Mouse (Mus musculus): ENCODE measurements at regions not wholly inside any gene's neighbourhood (a gene's known extent, or its start where the extent isn't known, plus 50 kb on each side); places are given as distances from the start of the nearest gene placed in this dataset.

- Histone ChIP-seq H3K4me2 (ENCODE audit: low read depth, low read length) (no peak overlapping the region), H3K27me3 (ENCODE audit: control insufficient read depth, insufficient read depth, low read length) (no peaks in the 10 kb centered on the region), H3K27ac (ENCODE audit: low read length) (no peak overlapping the region), H3K36me3 (ENCODE audit: control insufficient read depth, insufficient read depth) (no peaks in the 10 kb centered on the region), H3K9ac (ENCODE audit: low read length) (no peak overlapping the region), H3K4me3 (ENCODE audit: low read length) (no peak overlapping the region), H3K9me3 (replicated peaks; ENCODE audit: control insufficient read depth, low read length) (no peaks in the 10 kb centered on the region), H3K4me1 (ENCODE audit: control insufficient read depth, insufficient read depth, low read length) (no peaks in the 10 kb centered on the region)
- ATAC-seq (replicated peaks; ENCODE audit: extremely low read depth, insufficient read depth, low FRiP score): no peak
- 77% methylated on average over 5 of the region's 5 CpGs for WGBS
Observed at GRCm38 (mm10) chr15:25102727-25103126, 310.8 kb downstream of the Basp1 start.

GRCm38 (mm10) chr15:25093758-25094157 is 319.8 kb downstream of the Basp1 start:
- WGBS: 36% methylated on average over 6 of the region's 6 CpGs
- H3K27ac ChIP-seq (ENCODE audit: low read length): no peak overlapping the region
- H3K4me1 ChIP-seq (ENCODE audit: control insufficient read depth, insufficient read depth, low read length): no peaks in the 10 kb centered on the region
- H3K4me3 ChIP-seq (ENCODE audit: low read length): no peak overlapping the region
- H3K9me3 ChIP-seq (replicated peaks; ENCODE audit: control insufficient read depth, low read length): no peaks in the 10 kb centered on the region
- no peaks in the 10 kb centered on the region for H3K36me3 ChIP-seq (ENCODE audit: control insufficient read depth, insufficient read depth)
- H3K4me2 ChIP-seq (ENCODE audit: low read depth, low read length): no peak overlapping the region
- no peak for ATAC-seq (replicated peaks; ENCODE audit: extremely low read depth, insufficient read depth, low FRiP score)
- no peaks in the 10 kb centered on the region for H3K27me3 ChIP-seq (ENCODE audit: control insufficient read depth, insufficient read depth, low read length)
- H3K9ac ChIP-seq (ENCODE audit: low read length): no peak overlapping the region

- Histone ChIP-seq H3K36me3 (ENCODE audit: control insufficient read depth, insufficient read depth) (no peaks in the 10 kb centered on the region), H3K27me3 (ENCODE audit: control insufficient read depth, insufficient read depth, low read length) (no peaks in the 10 kb centered on the region), H3K4me3 (ENCODE audit: low read length) (no peak overlapping the region), H3K4me2 (ENCODE audit: low read depth, low read length) (no peak overlapping the region), H3K9ac (ENCODE audit: low read length) (no peak overlapping the region), H3K9me3 (replicated peaks; ENCODE audit: control insufficient read depth, low read length) (no peaks in the 10 kb centered on the region), H3K27ac (ENCODE audit: low read length) (no peak overlapping the region), H3K4me1 (ENCODE audit: control insufficient read depth, insufficient read depth, low read length) (no peaks in the 10 kb centered on the region)
- 65% methylated on average over 1 of the region's 1 CpGs for WGBS
- no peak for ATAC-seq (replicated peaks; ENCODE audit: extremely low read depth, insufficient read depth, low FRiP score)
Observed at GRCm38 (mm10) chr15:25069701-25070100, 343.9 kb downstream of the Basp1 start.

GRCm38 (mm10) chr15:25059347-25059746 is 354.2 kb downstream of the Basp1 start:
- H3K36me3 ChIP-seq (ENCODE audit: control insufficient read depth, insufficient read depth): no peaks in the 10 kb centered on the region

GRCm38 (mm10) chr15:25047875-25048274 is 365.7 kb downstream of the Basp1 start:
- H3K27me3 ChIP-seq (ENCODE audit: control insufficient read depth, insufficient read depth, low read length): no peaks in the 10 kb centered on the region
- H3K9me3 ChIP-seq (replicated peaks; ENCODE audit: control insufficient read depth, low read length): no peaks in the 10 kb centered on the region
- 23% methylated on average over 1 of the region's 1 CpGs for WGBS
- no peak for ATAC-seq (replicated peaks; ENCODE audit: extremely low read depth, insufficient read depth, low FRiP score)
- no peak overlapping the region for H3K9ac ChIP-seq (ENCODE audit: low read length)
- no peak overlapping the region for H3K27ac ChIP-seq (ENCODE audit: low read length)
- H3K36me3 ChIP-seq (ENCODE audit: control insufficient read depth, insufficient read depth): no peaks in the 10 kb centered on the region
- H3K4me1 ChIP-seq (ENCODE audit: control insufficient read depth, insufficient read depth, low read length): no peaks in the 10 kb centered on the region
- H3K4me3 ChIP-seq (ENCODE audit: low read length): no peak overlapping the region
- no peak overlapping the region for H3K4me2 ChIP-seq (ENCODE audit: low read depth, low read length)

More at GRCm38 (mm10) chr15:25059347-25059746, 354.2 kb downstream of the Basp1 start:
- Histone ChIP-seq H3K4me2 (ENCODE audit: low read depth, low read length) (no peak overlapping the region), H3K9ac (ENCODE audit: low read length) (no peak overlapping the region), H3K4me1 (ENCODE audit: control insufficient read depth, insufficient read depth, low read length) (no peaks in the 10 kb centered on the region), H3K27ac (ENCODE audit: low read length) (no peak overlapping the region), H3K9me3 (replicated peaks; ENCODE audit: control insufficient read depth, low read length) (no peaks in the 10 kb centered on the region), H3K27me3 (ENCODE audit: control insufficient read depth, insufficient read depth, low read length) (no peaks in the 10 kb centered on the region), H3K4me3 (ENCODE audit: low read length) (no peak overlapping the region)
- ATAC-seq (replicated peaks; ENCODE audit: extremely low read depth, insufficient read depth, low FRiP score): no peak

- no peak for ATAC-seq (replicated peaks; ENCODE audit: extremely low read depth, insufficient read depth, low FRiP score)
- Histone ChIP-seq H3K27ac (ENCODE audit: low read length) (no peak overlapping the region), H3K27me3 (ENCODE audit: control insufficient read depth, insufficient read depth, low read length) (no peaks in the 10 kb centered on the region), H3K9me3 (replicated peaks; ENCODE audit: control insufficient read depth, low read length) (no peaks in the 10 kb centered on the region), H3K36me3 (ENCODE audit: control insufficient read depth, insufficient read depth) (no peaks in the 10 kb centered on the region), H3K4me1 (ENCODE audit: control insufficient read depth, insufficient read depth, low read length) (no peaks in the 10 kb centered on the region), H3K9ac (ENCODE audit: low read length) (no peak overlapping the region), H3K4me3 (ENCODE audit: low read length) (no peak overlapping the region), H3K4me2 (ENCODE audit: low read depth, low read length) (no peak overlapping the region)
- 56% methylated on average over 5 of the region's 5 CpGs for WGBS
Observed at GRCm38 (mm10) chr15:25046514-25047138, 366.9 kb downstream of the Basp1 start.

GRCm38 (mm10) chr15:25036231-25036630 is 377.3 kb downstream of the Basp1 start:
- no peak overlapping the region for H3K9ac ChIP-seq (ENCODE audit: low read length)

GRCm38 (mm10) chr15:25027865-25028264 is 385.7 kb downstream of the Basp1 start:
- Histone ChIP-seq H3K9ac (ENCODE audit: low read length) (no peak overlapping the region), H3K27me3 (ENCODE audit: control insufficient read depth, insufficient read depth, low read length) (no peaks in the 10 kb centered on the region), H3K9me3 (replicated peaks; ENCODE audit: control insufficient read depth, low read length) (0 out of 2 replicates have a peak, but pooled peaks cover 2% of the 10 kb centered on the region), H3K27ac (ENCODE audit: low read length) (no peak overlapping the region), H3K36me3 (ENCODE audit: control insufficient read depth, insufficient read depth) (no peaks in the 10 kb centered on the region), H3K4me2 (ENCODE audit: low read depth, low read length) (no peak overlapping the region), H3K4me1 (ENCODE audit: control insufficient read depth, insufficient read depth, low read length) (no peaks in the 10 kb centered on the region), H3K4me3 (ENCODE audit: low read length) (no peak overlapping the region)
- 86% methylated on average over 8 of the region's 8 CpGs for WGBS
- no peak for ATAC-seq (replicated peaks; ENCODE audit: extremely low read depth, insufficient read depth, low FRiP score)

More at GRCm38 (mm10) chr15:25036231-25036630, 377.3 kb downstream of the Basp1 start:
- no peak overlapping the region for H3K4me2 ChIP-seq (ENCODE audit: low read depth, low read length)
- 84% methylated on average over 3 of the region's 3 CpGs for WGBS
- no peaks in the 10 kb centered on the region for H3K4me1 ChIP-seq (ENCODE audit: control insufficient read depth, insufficient read depth, low read length)
- no peak for ATAC-seq (replicated peaks; ENCODE audit: extremely low read depth, insufficient read depth, low FRiP score)
- no peaks in the 10 kb centered on the region for H3K27me3 ChIP-seq (ENCODE audit: control insufficient read depth, insufficient read depth, low read length)
- no peaks in the 10 kb centered on the region for H3K9me3 ChIP-seq (replicated peaks; ENCODE audit: control insufficient read depth, low read length)
- H3K36me3 ChIP-seq (ENCODE audit: control insufficient read depth, insufficient read depth): no peaks in the 10 kb centered on the region
- no peak overlapping the region for H3K27ac ChIP-seq (ENCODE audit: low read length)
- no peak overlapping the region for H3K4me3 ChIP-seq (ENCODE audit: low read length)

GRCm38 (mm10) chr15:25026786-25027461 is 386.6 kb downstream of the Basp1 start:
- Histone ChIP-seq H3K4me3 (ENCODE audit: low read length) (peak overlapping the region; percentile 23), H3K9ac (ENCODE audit: low read length) (no peak overlapping the region)

More at GRCm38 (mm10) chr15:25026786-25027461, 386.6 kb downstream of the Basp1 start:
- Histone ChIP-seq H3K36me3 (ENCODE audit: control insufficient read depth, insufficient read depth) (no peaks in the 10 kb centered on the region), H3K9me3 (replicated peaks; ENCODE audit: control insufficient read depth, low read length) (0 out of 2 replicates have a peak, but pooled peaks cover 2% of the 10 kb centered on the region), H3K4me2 (ENCODE audit: low read depth, low read length) (peak overlapping the region; percentile 49), H3K27me3 (ENCODE audit: control insufficient read depth, insufficient read depth, low read length) (no peaks in the 10 kb centered on the region), H3K4me1 (ENCODE audit: control insufficient read depth, insufficient read depth, low read length) (no peaks in the 10 kb centered on the region), H3K27ac (ENCODE audit: low read length) (no peak overlapping the region)
- no peak for ATAC-seq (replicated peaks; ENCODE audit: extremely low read depth, insufficient read depth, low FRiP score)
- WGBS: 7% methylated on average over 15 of the region's 15 CpGs

All from heart, embryonic 16.5 days (tissue).